In the genomic region with DNA sequence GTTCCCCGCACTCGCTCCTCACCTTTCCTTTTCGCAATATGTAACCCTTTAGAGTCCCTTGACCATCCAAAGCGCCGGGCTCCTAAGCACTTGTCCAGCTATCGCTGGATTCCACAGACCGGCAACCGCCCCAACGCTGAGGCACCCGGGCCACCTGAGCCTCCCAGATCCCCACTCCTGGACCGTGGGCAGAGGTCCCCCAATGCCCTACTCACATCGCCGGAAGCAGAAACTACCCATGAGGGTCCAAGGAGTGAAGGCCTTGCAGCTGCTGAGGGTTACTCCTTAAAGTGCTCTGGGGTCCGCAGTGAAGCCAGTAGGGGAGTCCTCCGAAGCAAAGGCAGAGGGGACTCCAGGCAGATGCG, we compare ENCODE assay signal across 8 mouse cellular contexts. TPM values are rescaled to one million over a fixed set of nuclear protein-coding genes. Genes with fewer than 3 reads are reported as not detected.
DNase-seq lines count a peak whose midpoint lies in the region; ATAC-seq and TF ChIP-seq lines count a peak whose summit lies in the region.

No protein-coding gene starts in this region.

- 1% methylated on average over 16 of the region's 16 CpGs for WGBS in heart, embryonic 16.5 days
- WGBS in heart, adult 2 months, result under 1% methylated on average over 16 of the region's 16 CpGs
- WGBS in hindbrain, embryonic 11.5 days, result 1% methylated on average over 16 of the region's 16 CpGs
- WGBS in liver, embryonic 13.5 days (ENCODE audit: insufficient replicate concordance), result 2% methylated on average over 16 of the region's 16 CpGs
- 3% methylated on average over 16 of the region's 16 CpGs for WGBS in small intestine, adult 2 months

- intact Hi-C loops in heart, adult 2 months (cut with DNase I), result no loop called here

- peak overlapping the region; percentile 99 for H3K4me2 ChIP-seq in heart, embryonic 16.5 days (ENCODE audit: low read depth, low read length)
- peak overlapping the region; percentile 99 for H3K4me2 ChIP-seq in hindbrain, embryonic 11.5 days (replicated peaks; ENCODE audit: low read depth, low read length)
- H3K4me2 ChIP-seq in liver, embryonic 13.5 days, result peak overlapping the region; percentile 58

- H3K27ac ChIP-seq in heart, embryonic 16.5 days (ENCODE audit: low read length), result no peak overlapping the region
- no peak overlapping the region for H3K27ac ChIP-seq in heart, adult 2 months
- H3K27ac ChIP-seq in cortical plate, adult 2 months (ENCODE audit: insufficient read depth, low read length), result peak overlapping the region; percentile 99
- 0 out of 2 replicates have a peak overlapping the region, but pooled peaks have one; percentile 17 for H3K27ac ChIP-seq in hindbrain, embryonic 11.5 days (ENCODE audit: low read depth, low read length)
- no peak overlapping the region for H3K27ac ChIP-seq in liver, embryonic 13.5 days
- H3K27ac ChIP-seq in small intestine, adult 2 months (ENCODE audit: insufficient read depth, low read depth, low read length), result no peak overlapping the region

- H3K27me3 ChIP-seq in heart, embryonic 16.5 days (ENCODE audit: control insufficient read depth, insufficient read depth, low read length), result peaks cover 29% of the 10 kb centered on the region
- peaks cover 6% of the 10 kb centered on the region; the same call in 1 of the 2 replicates for H3K27me3 ChIP-seq in heart, adult 2 months (ENCODE audit: control insufficient read depth, insufficient read depth, low read length)
- peaks cover 17% of the 10 kb centered on the region; the same call in 1 of the 2 replicates for H3K27me3 ChIP-seq in hindbrain, embryonic 11.5 days (ENCODE audit: control insufficient read depth, insufficient read depth, low read length)
- peaks cover 39% of the 10 kb centered on the region for H3K27me3 ChIP-seq in liver, embryonic 13.5 days
- H3K27me3 ChIP-seq in small intestine, adult 2 months (ENCODE audit: control insufficient read depth, insufficient read depth, low read length), result peaks cover 6% of the 10 kb centered on the region; the same call in 1 of the 2 replicates

- H3K9ac ChIP-seq in heart, embryonic 16.5 days (ENCODE audit: low read length), result peak overlapping the region; percentile 57
- H3K9ac ChIP-seq in heart, adult 2 months (ENCODE audit: low read depth, low read length), result no peak overlapping the region
- peak overlapping the region; percentile 79 for H3K9ac ChIP-seq in hindbrain, embryonic 11.5 days (ENCODE audit: low read depth, low read length)
- no peak overlapping the region for H3K9ac ChIP-seq in liver, embryonic 13.5 days

- no peak for DNase-seq in heart, adult 2 months
- no peak for DNase-seq in hindbrain, embryonic 11.5 days (ENCODE audit: low spot score)
- DNase-seq in liver, embryonic 13.5 days, result no peak
- no peak for DNase-seq in urinary bladder, adult 2 months (ENCODE audit: low spot score)
- DNase-seq in adrenal gland, postnatal 25 days, result no peak

- no peaks in the 10 kb centered on the region for H3K79me2 ChIP-seq in heart, adult 2 months (replicated peaks; ENCODE audit: control insufficient read depth, insufficient read depth, low read length)

- H3K9me3 ChIP-seq in heart, embryonic 16.5 days (replicated peaks; ENCODE audit: control insufficient read depth, low read length), result no peaks in the 10 kb centered on the region
- no peaks in the 10 kb centered on the region for H3K9me3 ChIP-seq in hindbrain, embryonic 11.5 days (ENCODE audit: control insufficient read depth, low read length)
- H3K9me3 ChIP-seq in liver, embryonic 13.5 days (replicated peaks), result no peaks in the 10 kb centered on the region

- no peak for TF ChIP-seq CTCF in heart, adult 2 months (IDR thresholded peaks at IDR 0.05)
- no peak for TF ChIP-seq CTCF in cortical plate, adult 2 months (IDR thresholded peaks at IDR 0.05; ENCODE audit: extremely low read depth, insufficient read depth, low read length)
- TF ChIP-seq CTCF in small intestine, adult 2 months (IDR thresholded peaks at IDR 0.05; ENCODE audit: extremely low read depth, insufficient read length, insufficient replicate concordance, low read depth, low read length), result no peak

- peaks cover 11% of the 10 kb centered on the region for H3K4me1 ChIP-seq in heart, embryonic 16.5 days (ENCODE audit: control insufficient read depth, insufficient read depth, low read length)
- no peaks in the 10 kb centered on the region for H3K4me1 ChIP-seq in heart, adult 2 months (ENCODE audit: control insufficient read depth, insufficient read depth, low read length)
- H3K4me1 ChIP-seq in cortical plate, adult 2 months (ENCODE audit: control insufficient read depth, insufficient read depth, low read length), result no peaks in the 10 kb centered on the region; the same call in 1 of the 2 replicates
- no peaks in the 10 kb centered on the region; the same call in 1 of the 2 replicates for H3K4me1 ChIP-seq in hindbrain, embryonic 11.5 days (replicated peaks; ENCODE audit: control insufficient read depth, insufficient read depth, low read length)
- no peaks in the 10 kb centered on the region for H3K4me1 ChIP-seq in liver, embryonic 13.5 days (replicated peaks)
- no peaks in the 10 kb centered on the region for H3K4me1 ChIP-seq in small intestine, adult 2 months (ENCODE audit: control insufficient read depth, insufficient read depth, insufficient read length, low read length)

- TF ChIP-seq POLR2A in heart, adult 2 months (IDR thresholded peaks at IDR 0.05; ENCODE audit: insufficient read depth, low read depth, low read length), result no peak
- no peak for TF ChIP-seq POLR2A in cortical plate, adult 2 months (IDR thresholded peaks at IDR 0.05; ENCODE audit: extremely low read depth, insufficient read depth, low read length)
- TF ChIP-seq POLR2A in small intestine, adult 2 months (IDR thresholded peaks at IDR 0.05; ENCODE audit: low read depth, low read length), result no peak

- no peak for TF ChIP-seq EP300 in heart, adult 2 months (IDR thresholded peaks at IDR 0.05; ENCODE audit: insufficient read depth, low read depth, low read length)

- peak overlapping the region; percentile 64 for H3K4me3 ChIP-seq in heart, embryonic 16.5 days (ENCODE audit: low read length)
- H3K4me3 ChIP-seq in heart, adult 2 months, result no peak overlapping the region
- H3K4me3 ChIP-seq in cortical plate, adult 2 months (ENCODE audit: insufficient read depth, low read length), result peak overlapping the region; percentile 98
- peak overlapping the region; percentile 71 for H3K4me3 ChIP-seq in hindbrain, embryonic 11.5 days (ENCODE audit: low read depth, low read length)
- H3K4me3 ChIP-seq in liver, embryonic 13.5 days (replicated peaks), result peak overlapping the region; percentile 38
- H3K4me3 ChIP-seq in small intestine, adult 2 months (ENCODE audit: low read depth, low read length), result peak overlapping the region; percentile 41

- no peaks in the 10 kb centered on the region for H3K36me3 ChIP-seq in heart, embryonic 16.5 days (ENCODE audit: control insufficient read depth, insufficient read depth)
- no peaks in the 10 kb centered on the region for H3K36me3 ChIP-seq in heart, adult 2 months (ENCODE audit: control insufficient read depth, insufficient read depth, low read length)
- no peaks in the 10 kb centered on the region for H3K36me3 ChIP-seq in hindbrain, embryonic 11.5 days (ENCODE audit: control insufficient read depth, insufficient read depth, low read length)
- no peaks in the 10 kb centered on the region for H3K36me3 ChIP-seq in liver, embryonic 13.5 days
- no peaks in the 10 kb centered on the region for H3K36me3 ChIP-seq in small intestine, adult 2 months (ENCODE audit: control insufficient read depth, insufficient read depth, low read length)

- no peak for ATAC-seq in heart, embryonic 16.5 days (replicated peaks; ENCODE audit: extremely low read depth, insufficient read depth, low FRiP score)
- peak; percentile 43 for ATAC-seq in hindbrain, embryonic 11.5 days (ENCODE audit: low FRiP score)
- no peak for ATAC-seq in liver, embryonic 13.5 days (ENCODE audit: low read depth)

RNA-seq across cellular contexts. Expression of a gene that starts 1.1 kb away (rescaled TPM):
- polyA plus RNA-seq in heart, embryonic 16.5 days (2015; fragmentation: Nextera tagmentation; extraction: Ambion mirVana), result 0.11 and 0.14 TPM in 2 replicates
- under 1 TPM in 1 of 2 experiments, not detected in 1; 0.11 TPM for total RNA-seq in heart, adult 2 months (2021)
- polyA plus RNA-seq in heart, adult 2 months (2012; rRNA removed), result not detected in 2 replicates
- 17.7 and 19.1 TPM in 2 replicates for polyA plus RNA-seq in cortical plate, adult 2 months (2012; rRNA removed)
- 1.4 and 1.5 TPM in 2 replicates for polyA plus RNA-seq in hindbrain, embryonic 11.5 days (2014; fragmentation: Nextera tagmentation; extraction: Ambion mirVana)
- 0.03 and 0.05 TPM in 2 replicates for polyA plus RNA-seq in liver, embryonic 13.5 days (2015; fragmentation: Nextera tagmentation; extraction: Ambion mirVana)
- polyA plus RNA-seq in small intestine, adult 2 months (2012; rRNA removed), result 0.19 TPM in 1 of 2 replicates, not detected in the other
- polyA plus RNA-seq in urinary bladder, adult 2 months (2012; rRNA removed), result 1.1 and 2.1 TPM in 2 replicates
- 0.09 TPM in 1 of 2 replicates, not detected in the other for total RNA-seq in adrenal gland, postnatal 25 days (2021)

Comparison
In these comparisons a context has a peak if more than half of its experiments do, and no peak if none do; other contexts are left out.
1. H3K9ac ChIP-seq: peak in heart, embryonic 16.5 days (single experiment) and hindbrain, embryonic 11.5 days (single experiment); none in heart, adult 2 months (single experiment) and liver, embryonic 13.5 days (single experiment).
2. H3K27ac ChIP-seq: peak in cortical plate, adult 2 months (single experiment) and hindbrain, embryonic 11.5 days (single experiment); none in heart, embryonic 16.5 days (single experiment), heart, adult 2 months (single experiment), liver, embryonic 13.5 days (single experiment) and small intestine, adult 2 months (single experiment).
3. Peak in every context shown above with its lines, with median percentiles within 50 percentile points of each other: H3K4me2 ChIP-seq.